ENCODE assay signal across 12 mouse cellular contexts in genomic region chr6:90787036-90787435, GRCm38 (mm10).
DNase-seq lines count a peak whose midpoint lies in the region; ATAC-seq lines count a peak whose summit lies in the region.
"Had no signal": no experiment of that assay in that cellular context is flagged by ENCODE, and none has a peak within 500 bp of the region (broad histone marks: within the 10 kb centered on the region; RNA-seq: fewer than 3 reads in every experiment).

No protein-coding gene starts in this region.

- peak overlapping the region; percentile 36 for H3K27ac ChIP-seq in midbrain, embryonic 11.5 days (ENCODE audit: low read depth, low read length)
- H3K27ac ChIP-seq: limb, embryonic 15.5 days had no signal

- DNase-seq in adrenal gland, postnatal 14 days, result peak; percentile 56
- DNase-seq in adrenal gland, postnatal 4 days (ENCODE audit: low spot score in 2 of 2), result no peak
- DNase-seq in testis, postnatal 10 days (ENCODE audit: low spot score), result peak; percentile 60
- no peak for DNase-seq in testis, postnatal 14 days (ENCODE audit: low spot score)
- DNase-seq in midbrain, embryonic 11.5 days (ENCODE audit: low spot score, missing footprints), result no peak
- no peak for DNase-seq in yolk sac, embryonic 10.5 days (ENCODE audit: low spot score)
- DNase-seq in thymus, postnatal 36 days, result no peak
- no peak for DNase-seq in heart, postnatal 14 days
- DNase-seq: adrenal gland, adult 8-10 months had no signal

- peaks cover 42% of the 10 kb centered on the region for H3K4me1 ChIP-seq in midbrain, embryonic 11.5 days (ENCODE audit: control insufficient read depth, insufficient read depth, low read length)

- H3K4me3 ChIP-seq in midbrain, embryonic 11.5 days (ENCODE audit: low read depth, low read length), result no peak overlapping the region
- H3K4me3 ChIP-seq: erythroblast, embryonic 14.5 days; limb, embryonic 15.5 days had no signal

- WGBS in midbrain, embryonic 11.5 days, result 54% methylated on average over 6 of the region's 6 CpGs

- no peak for ATAC-seq in midbrain, embryonic 11.5 days (ENCODE audit: low FRiP score)
- ATAC-seq: intestine, postnatal 0 days had no signal

- peaks cover 6% of the 10 kb centered on the region for H3K27me3 ChIP-seq in midbrain, embryonic 11.5 days (ENCODE audit: control insufficient read depth, insufficient read depth, low read length)
- H3K27me3 ChIP-seq: limb, embryonic 15.5 days had no signal

- no peaks in the 10 kb centered on the region for H3K9me3 ChIP-seq in midbrain, embryonic 11.5 days (ENCODE audit: control insufficient read depth, low read length)
- H3K9me3 ChIP-seq: limb, embryonic 15.5 days had no signal

- intact Hi-C loops in heart, postnatal 14 days (cut with DNase I), result no loop called here

- no peaks in the 10 kb centered on the region for H3K36me3 ChIP-seq in midbrain, embryonic 11.5 days (ENCODE audit: control insufficient read depth, insufficient read depth, low read length)
- H3K36me3 ChIP-seq: limb, embryonic 15.5 days had no signal

- H3K9ac ChIP-seq in midbrain, embryonic 11.5 days (ENCODE audit: low read length), result no peak overlapping the region
- H3K9ac ChIP-seq: limb, embryonic 15.5 days had no signal

- H3K4me2 ChIP-seq in midbrain, embryonic 11.5 days, result 0 out of 2 replicates have a peak overlapping the region, but pooled peaks have one; percentile 12
- H3K4me2 ChIP-seq: limb, embryonic 15.5 days had no signal

Comparison
In these comparisons a context has a peak if more than half of its experiments do, and no peak if none do; other contexts are left out.
1. DNase-seq: peak in adrenal gland, postnatal 14 days (single experiment) and testis, postnatal 10 days (single experiment); none in adrenal gland, postnatal 4 days (0 of 2), testis, postnatal 14 days (single experiment), midbrain, embryonic 11.5 days (single experiment), yolk sac, embryonic 10.5 days (single experiment), thymus, postnatal 36 days (0 of 2) and heart, postnatal 14 days (0 of 2).